Mouse (Mus musculus): ENCODE measurements around the gene Gramd1c.

DNA sequence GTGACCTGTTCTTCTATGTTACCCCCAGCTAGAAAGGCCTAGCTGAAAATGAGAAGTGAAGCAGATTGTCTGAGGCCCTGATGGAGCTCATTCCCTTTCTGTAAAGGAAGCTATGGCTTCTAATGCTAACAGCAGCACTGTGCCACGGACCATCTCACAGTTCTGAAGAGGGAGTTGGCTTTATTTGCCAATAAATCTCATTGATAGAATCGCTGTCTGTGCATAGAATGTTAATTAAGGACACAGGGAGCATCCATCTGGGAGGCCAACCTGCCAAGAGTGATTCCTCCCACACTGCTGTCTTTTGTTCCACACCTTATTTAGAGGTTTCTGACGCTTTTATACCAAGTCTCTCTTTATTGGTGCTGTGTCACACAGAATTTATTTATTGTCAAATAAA, 131.6 kb downstream of the Gramd1c start:
- TF ChIP-seq CTCF (IDR thresholded peaks at IDR 0.05; ENCODE audit: low read depth) (no peak), EP300 (IDR thresholded peaks at IDR 0.05; ENCODE audit: low read depth) (no peak)

Data from liver, embryonic 14.5 days (tissue).